Mouse (Mus musculus): ENCODE measurements around the gene Gm20929. TPM values are rescaled to one million over a fixed set of nuclear protein-coding genes. Genes with fewer than 3 reads are reported as not detected.
"Not testable (repeated sequence)": the region's sequence is repeated elsewhere in the genome, so short reads cannot be mapped to it uniquely, and the experiment has no call there.

The Gm20929 gene
- total RNA-seq (2012; rRNA removed) (not detected in 2 replicates), polyA plus RNA-seq (2012; ENCODE audit: insufficient read depth in 1 of 2, insufficient read length in 2 of 2, low read depth in 1 of 2, low replicate concordance in 2 of 2, missing spikeins in 1 of 2) (not detected)

DNA sequence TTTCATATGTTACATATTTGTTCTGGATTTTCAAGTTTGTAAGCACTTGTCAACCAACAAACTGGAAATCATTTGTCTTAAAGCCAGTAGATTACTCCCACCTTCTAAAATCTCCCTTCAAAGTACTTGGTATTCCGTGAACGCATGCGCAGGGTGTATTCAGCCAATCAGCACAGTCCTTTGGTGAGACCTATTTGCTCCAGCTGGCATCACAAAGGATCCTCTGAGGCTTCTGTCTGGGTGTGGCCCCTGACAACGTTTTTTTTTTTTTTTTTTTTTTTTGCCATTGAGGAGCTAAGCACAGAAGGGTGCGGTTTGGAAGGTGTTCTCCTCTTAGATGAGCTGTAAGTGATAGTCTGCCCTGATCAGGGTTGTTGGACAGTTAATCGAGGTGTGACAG is at the start of gene Gm20929:
Gm20929 (plus strand) TSS at position 301 of the 400 bp plus-strand sequence.
- not testable (repeated sequence) for H3K9ac ChIP-seq (ENCODE audit: control insufficient read depth, low read depth, low read length, poor library complexity, severe bottlenecking); H3K4me3 ChIP-seq (ENCODE audit: control insufficient read depth in 1 of 2, insufficient read depth in 1 of 2, low read depth in 2 of 2, low read length in 2 of 2); H3K79me2 ChIP-seq (ENCODE audit: control insufficient read depth, insufficient read depth, low read length, poor library complexity); H3K27me3 ChIP-seq (ENCODE audit: control insufficient read depth in 1 of 2, insufficient read depth in 2 of 2, low read length in 2 of 2); H3K4me1 ChIP-seq (ENCODE audit: control insufficient read depth in 1 of 2, insufficient read depth in 2 of 2, low read length in 2 of 2); H3K9me3 ChIP-seq (replicated peaks; ENCODE audit: insufficient read depth, low read length); H3K36me3 ChIP-seq (ENCODE audit: control insufficient read depth in 1 of 2, insufficient read depth in 2 of 2, low read length in 2 of 2); DNase-seq (ENCODE audit: low read depth, low spot score); H3K27ac ChIP-seq (ENCODE audit: control insufficient read depth, low read depth, low read length)
